Mouse (Mus musculus): ENCODE measurements around the gene Atxn1. TPM values are rescaled to one million over a fixed set of nuclear protein-coding genes. Genes with fewer than 3 reads are reported as not detected.

The Atxn1 gene
- total RNA-seq, 2 experiments from 2014 or later: 158 to 167 TPM

DNA sequence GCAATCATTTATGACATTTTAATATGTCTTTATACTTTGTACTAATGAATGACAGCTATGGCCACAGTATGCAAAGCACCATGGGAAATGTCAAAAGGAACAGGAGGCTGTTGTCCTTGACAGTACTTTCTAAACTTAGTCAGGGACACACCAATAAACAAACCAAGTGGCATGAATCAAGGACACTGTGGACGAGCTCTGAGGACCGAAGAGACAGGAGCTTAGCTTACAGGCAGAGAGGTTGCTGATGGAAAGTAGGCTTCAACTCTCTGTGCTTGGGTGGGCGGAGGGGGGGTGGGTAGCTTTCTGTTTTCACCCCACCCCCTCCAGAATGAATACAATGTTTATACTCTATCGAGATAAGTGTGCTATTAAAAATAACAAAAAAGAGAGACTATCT is 90.6 kb downstream of the Atxn1 start:
- DNase-seq (ENCODE audit: low spot score in 2 of 2): no peak
- intact Hi-C loops (cut with DNase I): loop anchor here (5.0 kb wide), 1 partner anchor 88 kb away; no protein-coding TSS in a partner anchor

DNA sequence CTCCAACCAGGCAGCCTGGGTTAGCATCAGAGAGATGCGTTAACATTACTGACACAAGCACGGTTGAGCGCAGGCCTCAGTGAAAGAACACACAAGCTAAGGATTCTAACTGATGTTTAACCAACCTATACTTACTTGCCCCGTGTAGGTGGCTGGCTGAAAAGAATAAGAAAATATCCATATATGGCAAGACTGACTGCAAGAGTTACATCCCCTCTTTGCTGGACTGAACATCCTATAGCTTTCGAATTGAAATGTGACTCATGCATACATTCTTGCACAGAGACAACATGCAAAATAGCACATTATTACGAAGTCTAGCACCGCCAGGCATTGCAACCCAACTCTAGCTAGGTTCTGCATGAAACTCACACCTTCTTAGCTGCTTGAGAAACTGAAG is 91.8 kb downstream of the Atxn1 start:
- intact Hi-C loops (cut with DNase I): loop anchor here (5.0 kb wide), 1 partner anchor 89 kb away; no protein-coding TSS in a partner anchor
- no peak for DNase-seq (ENCODE audit: low spot score in 2 of 2)

- DNase-seq (ENCODE audit: low spot score in 2 of 2): peak in 1 of 2 experiments; percentile 35
- intact Hi-C loops (cut with DNase I): loop anchor here (5.0 kb wide), 1 partner anchor 90 kb away; no protein-coding TSS in a partner anchor
Observed at GRCm38 (mm10) chr13:45872041-45872746, 92.6 kb downstream of the Atxn1 start.

DNA sequence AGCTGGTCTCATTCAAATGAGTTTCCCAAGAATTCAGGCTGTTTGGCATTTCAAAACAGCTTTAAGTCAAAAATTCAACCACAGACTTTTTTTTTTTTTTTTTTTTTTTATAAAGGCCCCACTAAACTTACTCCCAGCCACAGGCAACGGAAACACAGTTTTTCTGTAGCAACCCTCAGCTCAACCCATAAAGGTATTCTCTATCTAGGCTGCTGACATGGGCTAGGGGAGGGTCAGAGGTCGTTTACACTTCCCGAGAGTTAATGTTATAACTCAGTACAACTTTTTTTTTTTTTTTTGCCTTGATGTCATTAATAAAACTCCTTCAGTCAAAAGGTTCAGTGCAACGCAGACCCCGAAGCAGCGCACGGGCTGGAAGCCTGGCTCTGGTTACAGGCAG is 93.3 kb downstream of the Atxn1 start:
- intact Hi-C loops (cut with DNase I): loop anchor here (5.0 kb wide), 1 partner anchor 91 kb away; no protein-coding TSS in a partner anchor
- DNase-seq (ENCODE audit: low spot score in 2 of 2): no peak

DNA sequence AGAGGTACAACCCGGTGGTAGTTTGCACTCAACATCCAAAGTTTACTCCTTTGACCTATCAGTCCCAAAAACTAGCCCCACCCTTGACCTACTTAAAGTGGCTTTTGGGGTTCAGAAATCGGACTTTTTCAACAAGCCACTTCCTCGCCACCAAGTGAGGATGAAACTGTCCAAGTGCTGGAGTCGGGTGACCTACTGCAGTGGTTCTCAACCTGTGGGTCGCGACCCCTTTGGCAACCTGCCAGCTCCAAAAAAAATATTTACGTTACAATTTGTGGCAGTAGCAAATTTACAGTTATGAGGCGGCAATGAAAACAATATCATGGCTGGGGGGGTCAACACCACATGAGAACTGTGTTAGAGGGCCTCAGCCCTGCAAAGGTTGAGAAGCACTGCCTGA is 95.9 kb downstream of the Atxn1 start:
- DNase-seq (ENCODE audit: low spot score in 2 of 2): no peak
- intact Hi-C loops (cut with DNase I): no loop called here

GRCm38 (mm10) chr13:45867273-45867672 is 97.5 kb downstream of the Atxn1 start:
- DNase-seq (ENCODE audit: low spot score in 2 of 2): peak in 1 of 2 experiments; percentile 62

DNA sequence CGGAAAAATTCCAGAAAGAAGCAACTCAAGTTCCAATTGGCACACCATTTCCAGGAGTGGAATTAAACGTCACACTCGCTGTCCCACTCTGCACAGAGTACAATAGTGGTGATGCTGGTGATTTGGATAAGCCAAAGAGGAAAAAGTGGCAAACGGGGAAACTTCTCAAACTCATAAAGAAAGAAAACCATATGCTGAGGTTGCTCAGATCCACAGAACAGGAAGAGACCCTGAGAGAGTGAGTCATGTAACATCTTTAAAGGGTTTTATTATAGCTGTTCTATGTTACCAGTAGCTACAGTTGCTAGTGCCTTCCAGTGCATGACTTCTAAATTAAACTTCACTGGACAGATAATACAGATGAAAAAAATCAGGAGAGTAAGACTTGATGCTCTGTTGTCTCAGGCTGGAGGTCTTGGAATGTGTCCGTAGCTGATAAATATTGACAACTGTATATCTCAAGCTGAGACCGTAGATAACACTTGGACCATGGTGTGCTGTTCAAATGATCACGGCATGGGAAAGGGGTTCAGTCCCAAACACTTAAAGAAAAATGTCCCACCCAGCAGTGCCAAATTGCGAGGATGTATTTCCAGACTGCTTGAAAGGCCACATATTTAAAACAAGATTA is 98.1 kb downstream of the Atxn1 start:
- no peak for DNase-seq (ENCODE audit: low spot score in 2 of 2)
- intact Hi-C loops (cut with DNase I): no loop called here

More at GRCm38 (mm10) chr13:45867273-45867672, 97.5 kb downstream of the Atxn1 start:
- intact Hi-C loops (cut with DNase I): no loop called here

GRCm38 (mm10) chr13:45865620-45866019 is 99.2 kb downstream of the Atxn1 start:
- intact Hi-C loops (cut with DNase I): no loop called here
- DNase-seq (ENCODE audit: low spot score in 2 of 2): no peak

- intact Hi-C loops (cut with DNase I): no loop called here
- no peak for DNase-seq (ENCODE audit: low spot score in 2 of 2)
Observed at GRCm38 (mm10) chr13:45863779-45864178, 101.0 kb downstream of the Atxn1 start.

GRCm38 (mm10) chr13:45861885-45862605 is 102.8 kb downstream of the Atxn1 start:
- intact Hi-C loops (cut with DNase I): no loop called here
- no peak for DNase-seq (ENCODE audit: low spot score in 2 of 2)

DNA sequence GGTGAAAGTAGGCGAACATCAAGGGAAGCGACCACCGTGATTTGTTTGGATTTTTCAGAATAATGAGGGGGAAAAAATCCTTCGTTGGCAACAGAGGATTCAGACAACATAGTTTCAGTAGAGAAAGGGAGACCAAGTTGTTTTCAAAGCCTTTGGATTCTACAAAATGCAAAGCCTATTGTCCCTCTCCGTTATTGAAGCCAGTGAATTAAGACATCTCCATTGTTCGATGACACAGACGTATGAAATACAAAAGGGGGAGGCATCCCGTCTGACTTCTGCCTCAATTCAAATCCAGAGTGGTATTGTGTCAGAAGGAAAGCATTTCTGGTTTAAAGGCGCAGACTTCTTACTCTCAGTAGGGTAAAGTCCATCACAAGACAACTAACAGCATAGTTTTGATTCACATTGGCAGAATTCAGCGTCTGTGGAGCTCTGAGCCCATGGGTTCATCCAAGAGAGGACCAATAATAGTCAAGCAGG is 103.7 kb downstream of the Atxn1 start:
- intact Hi-C loops (cut with DNase I): no loop called here
- DNase-seq (ENCODE audit: low spot score in 2 of 2): no peak

GRCm38 (mm10) chr13:45859081-45859709 is 105.6 kb downstream of the Atxn1 start:
- DNase-seq (ENCODE audit: low spot score in 2 of 2): no peak
- intact Hi-C loops (cut with DNase I): no loop called here

DNA sequence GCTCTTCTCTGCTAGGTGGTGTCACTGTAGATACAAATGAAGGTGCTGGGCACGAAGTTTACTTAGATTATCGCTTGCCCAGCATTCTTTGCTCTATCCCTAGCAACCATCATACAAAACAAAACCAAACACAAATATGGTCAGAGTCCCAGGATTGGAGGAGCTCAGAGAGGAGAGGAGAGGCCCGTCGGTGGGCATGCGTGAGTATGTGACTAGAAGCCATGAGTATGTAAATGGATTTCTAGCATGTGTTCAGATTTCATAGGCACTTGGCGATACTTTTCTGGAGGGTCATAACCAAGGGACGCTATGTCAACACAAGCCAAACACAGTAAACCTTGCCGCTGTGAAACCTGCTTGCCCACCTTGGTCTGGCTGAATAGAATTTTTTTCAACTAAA is 107.4 kb downstream of the Atxn1 start:
- intact Hi-C loops (cut with DNase I): no loop called here
- DNase-seq (ENCODE audit: low spot score in 2 of 2): no peak

- intact Hi-C loops (cut with DNase I): no loop called here
- no peak for DNase-seq (ENCODE audit: low spot score in 2 of 2)
Observed at GRCm38 (mm10) chr13:45854531-45854930, 110.3 kb downstream of the Atxn1 start.

DNA sequence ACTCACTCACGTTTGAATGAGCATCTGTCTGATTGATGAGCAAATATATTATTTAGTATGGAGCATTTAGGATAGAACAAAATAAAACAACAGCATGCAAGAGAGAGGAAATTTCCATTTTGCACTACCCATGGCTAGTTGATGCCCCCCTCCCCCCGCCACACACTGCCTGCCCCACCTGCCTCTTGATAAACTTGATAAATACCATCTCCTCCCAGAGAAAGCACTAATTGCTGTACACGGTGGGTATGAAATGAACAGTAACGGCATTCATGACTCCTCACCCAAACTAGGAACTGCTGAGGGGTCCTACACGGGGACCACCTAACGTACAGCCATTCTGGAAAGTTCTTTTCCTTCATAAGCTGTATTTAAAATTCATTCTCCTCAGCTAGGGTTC is 111.1 kb downstream of the Atxn1 start:
- DNase-seq (ENCODE audit: low spot score in 2 of 2): no peak
- intact Hi-C loops (cut with DNase I): no loop called here

- no peak for DNase-seq (ENCODE audit: low spot score in 2 of 2)
- intact Hi-C loops (cut with DNase I): no loop called here
Observed at GRCm38 (mm10) chr13:45852288-45852687, 112.5 kb downstream of the Atxn1 start.

- no peak for DNase-seq (ENCODE audit: low spot score in 2 of 2)
- intact Hi-C loops (cut with DNase I): no loop called here
Observed at GRCm38 (mm10) chr13:45851746-45852145, 113.1 kb downstream of the Atxn1 start.

- intact Hi-C loops (cut with DNase I): no loop called here
- DNase-seq (ENCODE audit: low spot score in 2 of 2): no peak
Observed at GRCm38 (mm10) chr13:45851156-45851555, 113.7 kb downstream of the Atxn1 start.

DNA sequence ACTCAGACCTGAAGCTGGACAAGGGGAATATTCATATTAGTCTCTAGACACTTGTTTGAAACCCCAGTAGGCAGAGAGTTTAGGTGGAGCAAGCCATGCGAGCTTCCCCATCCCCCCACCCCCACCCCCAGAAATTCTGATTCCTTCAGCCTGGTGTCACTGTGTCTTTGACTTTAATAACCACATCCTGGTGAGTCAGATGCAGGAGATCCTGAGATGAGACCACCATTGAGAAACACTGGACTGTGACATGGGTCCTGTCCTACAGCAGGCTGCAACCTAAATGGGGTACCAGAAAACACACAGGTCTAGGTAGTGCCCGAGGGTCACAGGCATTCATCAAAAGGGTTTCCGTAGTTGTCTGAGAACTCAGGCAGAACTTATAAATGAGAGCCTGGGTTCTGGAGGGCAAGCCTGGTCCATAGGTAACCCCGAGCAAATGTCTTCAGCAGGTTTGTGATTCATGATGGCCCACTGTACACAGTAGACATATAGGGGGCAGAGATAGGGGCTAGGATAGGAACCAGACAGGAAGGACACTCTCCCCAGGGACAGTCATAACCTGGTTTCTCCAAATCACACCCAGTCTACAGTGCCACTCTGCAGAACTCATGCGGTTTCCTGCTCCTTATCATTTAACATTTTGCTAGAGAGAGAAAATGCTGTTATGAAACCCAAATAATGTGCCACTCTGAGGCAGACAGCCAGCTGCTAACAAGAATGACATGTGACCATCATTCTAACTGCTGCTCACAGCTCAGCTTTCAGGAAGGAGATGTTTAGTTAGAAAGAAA is 114.4 kb downstream of the Atxn1 start:
- DNase-seq (ENCODE audit: low spot score in 2 of 2): no peak
- intact Hi-C loops (cut with DNase I): no loop called here

All from left cerebral cortex, postnatal 25 days (tissue).